Mouse (Mus musculus): ENCODE results near the gene Acadsb. TPM values are rescaled to one million over a fixed set of nuclear protein-coding genes. Genes with fewer than 3 reads are reported as not detected.
"Not testable (repeated sequence)": the region's sequence is repeated elsewhere in the genome, so short reads cannot be mapped to it uniquely, and the experiment has no call there.

Gene Acadsb
- polyA plus RNA-seq, 1 experiment from 2014 or later: 54.5 TPM

GRCm38 (mm10) chr7:131371470-131371860 lies 38.9 kb upstream of the Acadsb start:
- H3K9ac ChIP-seq (ENCODE audit: low read length): peak overlapping the region; percentile 81
- no peak for DNase-seq (ENCODE audit: low spot score)
- 3% methylated on average over 9 of the region's 9 CpGs for WGBS
- ATAC-seq (ENCODE audit: low FRiP score, low TSS enrichment): no peak; the same call in 1 of the 2 replicates
- peak overlapping the region; percentile 76 for H3K4me2 ChIP-seq (replicated peaks; ENCODE audit: low read depth)
- TF ChIP-seq EP300 (optimal IDR thresholded peaks at IDR 0.05) (no peak), CTCF (IDR thresholded peaks at IDR 0.05; ENCODE audit: low read depth) (no peak)
- H3K27ac ChIP-seq (replicated peaks): peak overlapping the region; percentile 96
- no peaks in the 10 kb centered on the region for H3K27me3 ChIP-seq (ENCODE audit: control insufficient read depth, insufficient read depth, low read length)
- H3K4me1 ChIP-seq (replicated peaks; ENCODE audit: control insufficient read depth, insufficient read depth): no peaks in the 10 kb centered on the region
- no peaks in the 10 kb centered on the region for H3K9me3 ChIP-seq (ENCODE audit: control insufficient read depth, low read length)
- no peaks in the 10 kb centered on the region for H3K36me3 ChIP-seq (ENCODE audit: control insufficient read depth, insufficient read depth, low read length)
- peak overlapping the region; percentile 67 for H3K4me3 ChIP-seq (ENCODE audit: low read depth, low read length)

- peak overlapping the region; percentile 81; the same call in 1 of the 2 replicates for H3K9ac ChIP-seq (ENCODE audit: low read length)
- H3K9me3 ChIP-seq (ENCODE audit: control insufficient read depth, low read length): no peaks in the 10 kb centered on the region
- no peaks in the 10 kb centered on the region for H3K27me3 ChIP-seq (ENCODE audit: control insufficient read depth, insufficient read depth, low read length)
- no peaks in the 10 kb centered on the region for H3K4me1 ChIP-seq (replicated peaks; ENCODE audit: control insufficient read depth, insufficient read depth)
- peak; percentile 29 for DNase-seq (ENCODE audit: low spot score)
- 62% methylated on average over 9 of the region's 9 CpGs for WGBS
- H3K4me2 ChIP-seq (replicated peaks; ENCODE audit: low read depth): peak overlapping the region; percentile 76
- TF ChIP-seq CTCF (IDR thresholded peaks at IDR 0.05; ENCODE audit: low read depth): peak; percentile 46
- TF ChIP-seq EP300 (optimal IDR thresholded peaks at IDR 0.05): no peak
- H3K27ac ChIP-seq (replicated peaks): peak overlapping the region; percentile 96; the same call in 1 of the 2 replicates
- ATAC-seq (ENCODE audit: low FRiP score, low TSS enrichment): no peak
- no peaks in the 10 kb centered on the region for H3K36me3 ChIP-seq (ENCODE audit: control insufficient read depth, insufficient read depth, low read length)
- H3K4me3 ChIP-seq (ENCODE audit: low read depth, low read length): peak overlapping the region; percentile 67
These were observed 38.3 kb upstream of the Acadsb start for GRCm38 (mm10) chr7:131371880-131372651.

- 89% methylated on average over 6 of the region's 7 CpGs for WGBS
- not testable (repeated sequence) for H3K4me1 ChIP-seq (replicated peaks; ENCODE audit: control insufficient read depth, insufficient read depth); DNase-seq (ENCODE audit: low spot score); H3K9me3 ChIP-seq (ENCODE audit: control insufficient read depth, low read length); H3K27me3 ChIP-seq (ENCODE audit: control insufficient read depth, insufficient read depth, low read length); H3K9ac ChIP-seq (ENCODE audit: low read length); ATAC-seq (ENCODE audit: low FRiP score, low TSS enrichment); H3K27ac ChIP-seq (replicated peaks); H3K4me3 ChIP-seq (ENCODE audit: low read depth, low read length); H3K4me2 ChIP-seq (replicated peaks; ENCODE audit: low read depth); H3K36me3 ChIP-seq (ENCODE audit: control insufficient read depth, insufficient read depth, low read length)
These were observed 18.6 kb upstream of the Acadsb start for GRCm38 (mm10) chr7:131391761-131392160.

DNA sequence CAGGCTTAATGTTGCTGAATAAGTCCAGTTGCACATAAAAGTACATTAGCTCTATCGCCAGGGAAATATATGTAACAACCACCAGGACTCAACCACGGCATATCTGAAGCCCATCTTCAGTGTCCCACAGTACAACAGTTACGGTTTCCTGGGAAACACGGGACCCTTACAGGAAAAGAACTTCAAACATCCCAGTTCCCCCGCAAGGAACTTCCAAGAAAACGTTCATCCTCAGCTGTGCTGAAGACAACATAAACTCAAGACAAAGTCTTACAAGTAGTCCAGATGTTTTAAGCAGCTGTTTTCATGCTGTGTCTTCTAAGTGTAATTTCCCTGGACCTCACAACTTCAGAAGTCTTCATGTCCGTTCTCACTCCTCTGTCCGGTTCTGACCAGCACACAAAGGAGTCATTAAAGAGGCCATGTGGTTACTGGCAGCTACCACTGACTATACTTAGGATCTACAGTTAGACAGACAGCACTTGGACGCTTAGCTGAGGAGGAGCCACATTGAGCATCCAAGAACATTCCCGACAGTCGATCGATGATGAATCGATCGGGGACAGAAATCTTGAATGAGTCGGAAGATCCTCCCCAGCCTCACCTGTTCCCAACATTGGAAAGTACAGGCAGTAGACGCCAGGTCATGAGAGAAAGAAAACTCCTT lies 947 bp upstream of the Acadsb start:
- DNase-seq (ENCODE audit: low spot score) (no peak), ATAC-seq (ENCODE audit: low FRiP score, low TSS enrichment) (no peak)

GRCm38 (mm10) chr7:131409988-131410385 lies 414 bp upstream of the Acadsb start:
- under 1% methylated on average over 35 of the region's 38 CpGs for WGBS
- peak; percentile 57 for ATAC-seq (ENCODE audit: low FRiP score, low TSS enrichment)

More for the DNA sequence above, 947 bp upstream of the Acadsb start:
- Histone ChIP-seq H3K9me3 (ENCODE audit: control insufficient read depth, low read length) (no peaks in the 10 kb centered on the region), H3K9ac (ENCODE audit: low read length) (peak overlapping the region; percentile 95), H3K36me3 (ENCODE audit: control insufficient read depth, insufficient read depth, low read length) (no peaks in the 10 kb centered on the region), H3K4me1 (replicated peaks; ENCODE audit: control insufficient read depth, insufficient read depth) (peaks cover 3% of the 10 kb centered on the region; the same call in 1 of the 2 replicates), H3K27ac (replicated peaks) (peak overlapping the region; percentile 92), H3K4me3 (ENCODE audit: low read depth, low read length) (peak overlapping the region; percentile 95), H3K4me2 (replicated peaks; ENCODE audit: low read depth) (peak overlapping the region; percentile 86), H3K27me3 (ENCODE audit: control insufficient read depth, insufficient read depth, low read length) (no peaks in the 10 kb centered on the region)
- TF ChIP-seq EP300 (optimal IDR thresholded peaks at IDR 0.05) (no peak), CTCF (IDR thresholded peaks at IDR 0.05; ENCODE audit: low read depth) (no peak)
- 4% methylated on average over 16 of the region's 16 CpGs for WGBS

More at GRCm38 (mm10) chr7:131409988-131410385, 414 bp upstream of the Acadsb start:
- Histone ChIP-seq H3K9ac (ENCODE audit: low read length) (peak overlapping the region; percentile 95), H3K9me3 (ENCODE audit: control insufficient read depth, low read length) (no peaks in the 10 kb centered on the region), H3K27me3 (ENCODE audit: control insufficient read depth, insufficient read depth, low read length) (no peaks in the 10 kb centered on the region), H3K27ac (replicated peaks) (peak overlapping the region; percentile 92), H3K4me1 (replicated peaks; ENCODE audit: control insufficient read depth, insufficient read depth) (peaks cover 3% of the 10 kb centered on the region; the same call in 1 of the 2 replicates), H3K4me2 (replicated peaks; ENCODE audit: low read depth) (peak overlapping the region; percentile 86), H3K36me3 (ENCODE audit: control insufficient read depth, insufficient read depth, low read length) (no peaks in the 10 kb centered on the region), H3K4me3 (ENCODE audit: low read depth, low read length) (peak overlapping the region; percentile 95)
- TF ChIP-seq EP300 (optimal IDR thresholded peaks at IDR 0.05) (no peak), CTCF (IDR thresholded peaks at IDR 0.05; ENCODE audit: low read depth) (no peak)
- DNase-seq (ENCODE audit: low spot score): no peak
